Mouse (Mus musculus) retina, postnatal 1 day (tissue): ENCODE results near the gene Arhgef26.

ENCODE experiments used
- DNase-seq: peaks from one replicate; pipeline ENCODE4 v3.0.0-alpha.2; 2012

Arhgef26 gene

GRCm38 (mm10) chr3:62454096-62454495 lies 116.0 kb downstream of the Arhgef26 start:
- peak; percentile 85 for DNase-seq

- DNase-seq, result peak; percentile 16
These were observed 117.7 kb downstream of the Arhgef26 start for GRCm38 (mm10) chr3:62455854-62456253.

GRCm38 (mm10) chr3:62458284-62459013 lies 120.3 kb downstream of the Arhgef26 start:
- peak; percentile 74 for DNase-seq

GRCm38 (mm10) chr3:62459483-62459882 lies 121.3 kb downstream of the Arhgef26 start:
- no peak for DNase-seq

- DNase-seq, result no peak
These were observed 126.1 kb downstream of the Arhgef26 start for GRCm38 (mm10) chr3:62464276-62464675.

- DNase-seq, result no peak
These were observed 132.0 kb downstream of the Arhgef26 start for GRCm38 (mm10) chr3:62470179-62470578.

GRCm38 (mm10) chr3:62484340-62484739 lies 146.2 kb downstream of the Arhgef26 start:
- no peak for DNase-seq

- no peak for DNase-seq
These were observed 154.4 kb downstream of the Arhgef26 start for GRCm38 (mm10) chr3:62492568-62492967.

GRCm38 (mm10) chr3:62499327-62499726 lies 161.2 kb downstream of the Arhgef26 start:
- no peak for DNase-seq

GRCm38 (mm10) chr3:62505166-62505900 lies 167.2 kb downstream of the Arhgef26 start:
- no peak for DNase-seq

GRCm38 (mm10) chr3:62506488-62507205 lies 168.5 kb downstream of the Arhgef26 start, which contains the start of gene Dhx36:
Dhx36 (minus strand) TSS chr3:62507004.
- peak; percentile 98 for DNase-seq

- no peak for DNase-seq
These were observed 169.1 kb downstream of the Arhgef26 start for GRCm38 (mm10) chr3:62507206-62507647.
